Mouse (Mus musculus): ENCODE measurements around the gene Gm9195. TPM values are rescaled to one million over a fixed set of nuclear protein-coding genes. Genes with fewer than 3 reads are reported as not detected.

Gm9195 gene
- polyA plus RNA-seq (2012; ENCODE audit: low replicate concordance): not detected in 2 replicates

DNA sequence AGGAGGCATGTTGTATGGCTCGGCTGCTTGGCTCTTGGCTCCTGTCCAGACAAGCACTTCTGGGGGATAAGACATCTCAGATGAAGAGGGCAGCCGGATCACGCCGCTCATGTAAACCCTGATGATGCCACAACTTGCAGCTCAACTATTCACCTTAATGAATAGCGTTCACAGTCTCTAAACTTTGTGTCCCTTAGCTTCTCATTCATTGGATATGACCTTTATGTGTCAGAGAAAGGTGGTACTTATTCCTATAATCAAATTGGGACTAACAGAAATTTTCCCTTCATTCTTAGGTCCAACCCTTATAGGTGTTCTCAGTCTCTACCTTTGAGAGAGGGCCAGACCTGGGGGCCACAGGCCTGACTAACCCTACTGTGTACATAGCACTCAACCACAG is at the start of gene Gm9195:
Gene Gm9195 (minus strand): TSS at position 101 of the 400 bp plus-strand sequence.

Other genes with a start within 250 kb of the Gm9195 start
- 2.8 and 6.1 TPM in 2 replicates for gene Fndc3a, start 218.2 kb upstream of the Gm9195 start, polyA plus RNA-seq (2012; ENCODE audit: low replicate concordance)